Mouse (Mus musculus) ovary, postnatal 36 days (tissue): Measurements from ENCODE around the gene Hivep1.

Experiments used
- DNase-seq: peaks from one replicate; pipeline ENCODE4 v3.0.0; 2022; ENCODE audit warnings: low spot score, mixed read lengths

Gene Hivep1

GRCm38 (mm10) chr13:42076751-42077302 lies 25.0 kb downstream of the Hivep1 start:
- no peak for DNase-seq

- no peak for DNase-seq
Measured at GRCm38 (mm10) chr13:42077629-42078028, 25.8 kb downstream of the Hivep1 start.

DNA sequence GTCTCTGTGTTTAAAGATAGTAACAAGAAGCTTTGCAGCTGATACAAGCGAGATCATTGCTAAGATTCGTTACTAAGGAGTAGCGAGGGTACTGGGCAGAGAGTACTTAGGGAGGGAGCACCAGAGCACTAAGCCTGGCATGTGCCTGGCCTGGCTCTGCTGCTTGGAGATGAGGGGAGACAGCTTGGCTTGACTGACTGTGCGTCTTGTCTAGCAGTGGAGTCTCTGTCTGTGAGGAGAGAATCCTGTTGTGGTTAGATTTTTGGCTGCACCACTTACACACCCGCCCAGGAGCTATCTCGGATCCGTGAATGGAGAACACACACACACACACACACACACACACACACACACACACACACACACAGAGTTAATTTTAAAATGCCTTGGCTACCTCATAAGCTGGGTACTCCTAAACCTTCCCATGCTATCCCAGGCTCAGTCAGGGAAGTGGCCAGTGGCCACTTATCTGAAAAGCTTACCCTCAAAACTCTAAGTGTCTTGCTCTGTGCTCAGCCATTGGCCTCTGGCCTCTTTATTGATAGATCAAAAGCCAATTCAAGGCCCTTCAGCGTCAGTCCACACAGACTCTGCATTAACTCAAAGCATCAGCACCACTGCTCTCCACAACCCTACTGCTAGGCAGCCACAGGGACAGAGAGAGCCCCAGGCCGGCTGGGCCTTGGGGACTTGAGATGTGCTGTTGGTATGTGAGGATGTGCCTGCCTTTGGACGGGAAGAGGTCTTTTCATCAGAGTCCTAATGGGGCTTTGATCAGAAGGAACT lies 28.5 kb downstream of the Hivep1 start:
- DNase-seq: no peak

DNA sequence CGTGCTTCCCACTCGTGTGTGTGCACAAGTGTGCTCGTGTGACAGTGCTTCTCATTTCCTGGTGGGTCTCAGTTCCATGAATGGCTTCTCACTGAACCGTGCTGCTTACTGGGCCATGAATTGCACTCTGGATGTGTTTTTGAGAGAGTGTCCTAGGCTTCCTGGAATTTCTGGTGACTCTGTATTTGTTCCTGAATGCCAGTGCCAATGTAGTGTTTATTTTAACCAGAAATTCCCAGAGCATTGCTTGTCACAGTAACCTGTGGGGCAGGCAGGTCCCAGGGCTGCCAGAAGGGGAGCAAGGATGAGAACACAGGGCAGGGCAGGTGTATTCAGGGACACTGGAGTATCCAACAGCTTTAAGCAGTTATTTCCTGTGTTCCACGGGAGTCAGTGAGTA lies 36.5 kb downstream of the Hivep1 start:
- no peak for DNase-seq

DNA sequence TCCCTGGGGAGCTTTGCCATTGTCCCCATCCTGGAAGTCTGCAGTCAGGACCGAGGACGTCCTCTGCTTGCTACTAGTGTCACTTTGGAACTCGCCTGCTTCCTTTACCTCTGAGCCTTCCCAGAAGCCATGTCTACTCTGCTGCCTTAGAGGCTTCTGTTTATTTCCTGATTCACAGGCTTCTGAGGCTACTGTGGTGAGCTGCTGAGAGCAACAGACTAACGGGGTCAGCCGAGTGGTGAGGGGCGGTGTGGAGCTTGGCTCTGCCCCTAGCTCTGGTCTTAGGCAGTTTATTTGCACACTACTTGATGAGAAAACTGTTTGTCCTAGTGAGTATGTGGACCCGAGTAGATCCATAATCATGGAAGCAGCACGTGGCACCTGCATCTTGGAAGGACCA lies 37.2 kb downstream of the Hivep1 start:
- no peak for DNase-seq

DNA sequence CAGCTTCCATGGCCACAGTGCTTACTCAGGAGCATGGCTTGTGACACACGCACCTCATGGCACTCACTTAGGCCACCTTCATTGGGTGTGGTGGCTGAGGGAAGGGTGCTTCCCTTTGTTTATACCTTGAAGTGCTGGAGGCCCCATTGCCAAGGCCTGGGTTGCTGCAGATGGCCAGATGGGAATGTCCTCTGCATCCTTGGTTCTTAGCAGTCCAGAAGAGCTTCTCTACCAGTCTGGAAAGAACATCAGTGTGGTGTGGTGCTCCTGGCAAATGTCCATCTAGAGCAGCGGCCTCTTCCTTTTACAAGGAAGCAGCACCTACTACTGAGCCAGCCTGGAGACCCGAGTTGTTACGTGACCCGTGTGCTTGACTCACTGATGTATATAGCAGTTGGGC lies 38.9 kb downstream of the Hivep1 start:
- DNase-seq: no peak

GRCm38 (mm10) chr13:42092392-42093139 lies 40.7 kb downstream of the Hivep1 start:
- no peak for DNase-seq

- DNase-seq: no peak
Measured at GRCm38 (mm10) chr13:42093268-42094042, 41.6 kb downstream of the Hivep1 start.

GRCm38 (mm10) chr13:42095826-42096515 lies 44.1 kb downstream of the Hivep1 start:
- no peak for DNase-seq

- DNase-seq: no peak
Measured at GRCm38 (mm10) chr13:42097109-42097508, 45.3 kb downstream of the Hivep1 start.

DNA sequence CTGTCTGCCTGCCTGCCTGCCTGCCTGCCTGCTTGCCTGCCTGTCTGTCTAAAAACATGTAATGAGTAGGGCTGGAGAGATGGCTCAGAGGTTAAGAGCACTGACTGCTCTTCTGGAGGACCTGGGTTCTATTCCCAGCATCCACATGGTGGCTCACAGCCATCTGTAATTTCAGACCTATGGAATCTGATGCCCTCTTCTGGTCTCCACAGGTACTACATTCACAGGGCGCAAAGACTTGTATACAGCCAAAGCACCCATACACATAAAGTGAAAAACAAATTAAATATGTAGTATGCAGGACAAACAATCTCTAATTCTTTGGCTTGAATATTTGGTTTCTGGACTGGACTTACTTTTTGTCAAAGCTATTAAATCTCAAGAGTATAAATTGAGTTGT lies 46.7 kb downstream of the Hivep1 start:
- no peak for DNase-seq

DNA sequence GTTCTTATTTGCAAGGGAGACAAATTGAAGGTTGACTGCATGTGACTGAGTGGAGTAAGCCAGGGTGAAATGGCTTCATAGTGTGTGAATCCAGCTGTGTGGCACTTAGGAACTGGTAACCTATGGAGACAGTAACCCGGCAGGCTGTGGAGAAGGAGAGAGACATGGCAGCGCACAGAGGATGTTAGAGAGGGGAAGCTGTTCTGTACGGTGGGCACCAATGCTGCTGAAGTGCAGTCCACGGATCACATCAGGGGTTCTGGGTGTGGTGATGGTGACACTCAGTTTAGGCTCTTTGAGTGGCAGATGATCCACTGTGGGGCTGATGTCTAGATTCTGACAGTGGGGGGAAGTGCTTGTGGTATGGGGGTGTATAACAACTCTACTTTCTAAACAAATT lies 47.7 kb downstream of the Hivep1 start:
- no peak for DNase-seq

- peak; percentile 20 for DNase-seq
Measured at GRCm38 (mm10) chr13:42101440-42102190, 49.8 kb downstream of the Hivep1 start.

- peak; percentile 73 for DNase-seq
Measured at GRCm38 (mm10) chr13:42102980-42103379, 51.2 kb downstream of the Hivep1 start.

GRCm38 (mm10) chr13:42103486-42104166 lies 51.8 kb downstream of the Hivep1 start:
- DNase-seq: no peak

- DNase-seq: no peak
Measured at GRCm38 (mm10) chr13:42104371-42104770, 52.5 kb downstream of the Hivep1 start.

- no peak for DNase-seq
Measured at GRCm38 (mm10) chr13:42108483-42109215, 56.8 kb downstream of the Hivep1 start.

DNA sequence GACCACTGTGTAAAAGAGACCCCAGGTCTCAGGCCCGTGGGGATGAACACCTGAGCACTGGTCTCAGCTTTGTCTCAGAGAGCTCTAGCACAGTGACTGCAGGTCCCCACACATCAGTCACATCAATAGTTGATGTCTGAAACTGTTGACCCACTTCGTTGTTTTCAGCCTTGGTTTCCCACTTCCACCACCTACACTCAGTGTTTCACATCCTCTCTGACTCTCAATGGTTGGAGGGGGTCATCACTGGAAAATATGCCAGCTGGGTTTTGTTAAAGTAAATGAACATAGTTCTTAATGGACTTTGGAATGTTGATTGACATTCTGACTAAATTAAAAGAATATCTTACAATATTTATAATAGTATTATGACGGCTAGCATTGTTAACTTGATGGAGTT lies 58.6 kb downstream of the Hivep1 start:
- DNase-seq: no peak

- DNase-seq: no peak
Measured at GRCm38 (mm10) chr13:42112071-42112470, 60.2 kb downstream of the Hivep1 start.

- no peak for DNase-seq
Measured at GRCm38 (mm10) chr13:42112748-42113147, 60.9 kb downstream of the Hivep1 start.
